Mouse (Mus musculus): ENCODE data around the gene Rela. TPM values are rescaled to one million over a fixed set of nuclear protein-coding genes. Genes with fewer than 3 reads are reported as not detected.

Gene Rela
- total RNA-seq, 1 experiment from 2014 or later = 96.3 TPM

Small RNA genes within 50 kb of the gene (microRNA-seq; reads per million reads assigned to microRNA genes)
- 0 to 0.34 reads per million in 2 experiments for gene Mir6987

Other genes starting within 250 kb of the Rela start
- 49.8 and 93.4 TPM in 2 replicates for gene Sart1, start 248.8 kb upstream of the Rela start, total RNA-seq (2021)
- not detected in 2 replicates for gene Tsga10ip, start 235.0 kb upstream of the Rela start, total RNA-seq (2021)
- 182 and 221 TPM in 2 replicates for gene Drap1, start 212.5 kb upstream of the Rela start, total RNA-seq (2021)
- 43.1 and 51.1 TPM in 2 replicates for gene AI837181, start 212.3 kb upstream of the Rela start, total RNA-seq (2021)
- not detected in 2 replicates for gene Fosl1, start 189.9 kb upstream of the Rela start, total RNA-seq (2021)
- gene Ccdc85b, start 179.6 kb upstream of the Rela start, total RNA-seq (2021) = 7.2 and 10.9 TPM in 2 replicates
- 53.7 and 100 TPM in 2 replicates for gene Fibp, start 176.9 kb upstream of the Rela start, total RNA-seq (2021)
- gene Ctsw, start 169.0 kb upstream of the Rela start, total RNA-seq (2021) = not detected in 2 replicates
- 55.5 and 56.3 TPM in 2 replicates for gene Efemp2, start 163.5 kb upstream of the Rela start, total RNA-seq (2021)
- gene Mus81, start 149.1 kb upstream of the Rela start, total RNA-seq (2021) = 31.1 and 35.0 TPM in 2 replicates
- 625 and 632 TPM in 2 replicates for gene Cfl1, start 147.0 kb upstream of the Rela start, total RNA-seq (2021)
- 2.2 and 3.7 TPM in 2 replicates for gene 1700020D05Rik, start 133.7 kb upstream of the Rela start, total RNA-seq (2021)
- 13.1 and 18.4 TPM in 2 replicates for gene Snx32, start 126.9 kb upstream of the Rela start, total RNA-seq (2021)
- not detected in 2 replicates for gene Ovol1, start 76.8 kb upstream of the Rela start, total RNA-seq (2021)
- 13.1 and 16.4 TPM in 2 replicates for gene Ap5b1, start 69.5 kb upstream of the Rela start, total RNA-seq (2021)
- 97.8 and 144 TPM in 2 replicates for gene Rnaseh2c, start 35.6 kb upstream of the Rela start, total RNA-seq (2021)
- 74.6 and 86.3 TPM in 2 replicates for gene Kat5, start 27.2 kb upstream of the Rela start, total RNA-seq (2021)
- 61.8 and 76.7 TPM in 2 replicates for gene Sipa1, start 26.2 kb downstream of the Rela start, total RNA-seq (2021)
- 43.7 and 49.7 TPM in 2 replicates for gene Map3k11, start 51.3 kb downstream of the Rela start, total RNA-seq (2021)
- 110 and 124 TPM in 2 replicates for gene Pcnx3, start 51.4 kb downstream of the Rela start, total RNA-seq (2021)
- gene Kcnk7, start 66.9 kb downstream of the Rela start, total RNA-seq (2021) = not detected in 2 replicates
- 35.7 and 40.9 TPM in 2 replicates for gene Ehbp1l1, start 88.8 kb downstream of the Rela start, total RNA-seq (2021)
- 44.8 and 59.4 TPM in 2 replicates for gene Fam89b, start 92.2 kb downstream of the Rela start, total RNA-seq (2021)
- 275 and 334 TPM in 2 replicates for gene Ltbp3, start 103.4 kb downstream of the Rela start, total RNA-seq (2021)
- gene Scyl1, start 133.9 kb downstream of the Rela start, total RNA-seq (2021) = 104 and 120 TPM in 2 replicates
- 40.4 and 63.3 TPM in 2 replicates for gene Frmd8, start 237.8 kb downstream of the Rela start, total RNA-seq (2021)
- gene Slc25a45, start 240.3 kb downstream of the Rela start, total RNA-seq (2021) = 39.1 and 39.7 TPM in 2 replicates

All from adrenal gland, postnatal 25 days (tissue).